Mouse (Mus musculus): ENCODE measurements around the gene Skint6.
"Not testable (repeated sequence)": the region's sequence is repeated elsewhere in the genome, so short reads cannot be mapped to it uniquely, and the experiment has no call there.

Gene Skint6

DNA sequence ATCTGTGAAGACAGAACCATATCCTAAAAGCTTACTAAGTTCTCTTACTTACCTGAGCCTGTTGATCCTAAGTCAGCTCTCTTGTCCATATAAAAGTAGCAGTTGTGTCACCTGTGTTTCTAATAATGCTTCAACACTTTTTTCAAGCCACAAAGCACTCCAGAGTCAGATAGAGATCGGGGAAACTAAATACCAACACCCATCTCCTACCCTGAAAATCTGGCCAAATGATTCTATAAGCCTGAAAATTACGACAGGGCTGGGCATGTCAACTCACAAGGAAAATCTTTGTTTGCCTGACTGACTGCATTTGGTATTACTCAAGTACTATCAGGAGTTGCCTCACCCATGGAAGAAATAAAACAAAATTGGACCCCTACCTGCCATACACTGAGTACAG lies at the start of gene Skint6:
Gene Skint6 (minus strand): TSS at position 101 of the 400 bp plus-strand sequence.
- in situ Hi-C loops (cut with MboI; ENCODE audit: unreplicated experiment in 2 of 2) = loop anchor here in 1 of 2 experiments (10.0 kb wide), 1 partner anchor 708 kb away; the partner anchor contains the start of gene Skint5

DNA sequence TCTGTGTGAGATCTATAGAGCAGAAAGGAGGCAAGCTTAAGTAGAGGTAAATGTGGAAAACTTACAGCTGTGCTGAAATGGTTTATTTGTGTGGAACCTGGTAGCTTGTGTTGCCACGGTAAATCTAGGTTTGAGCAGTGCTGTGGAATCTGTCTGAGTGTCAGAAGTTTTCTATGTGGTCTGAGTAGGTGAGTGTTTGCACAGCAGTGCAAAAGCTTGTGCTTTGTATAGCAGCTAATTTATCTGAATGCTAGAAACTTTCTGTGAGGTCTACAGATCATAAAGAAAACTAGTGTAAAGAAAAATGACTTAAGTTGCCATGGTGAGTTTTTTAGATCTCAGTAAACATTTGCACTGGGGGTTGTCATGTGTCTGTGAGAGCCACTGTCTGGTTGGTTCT lies 34.1 kb upstream of the Skint6 start:
- in situ Hi-C loops (cut with MboI; ENCODE audit: unreplicated experiment in 2 of 2) = no loop called here

DNA sequence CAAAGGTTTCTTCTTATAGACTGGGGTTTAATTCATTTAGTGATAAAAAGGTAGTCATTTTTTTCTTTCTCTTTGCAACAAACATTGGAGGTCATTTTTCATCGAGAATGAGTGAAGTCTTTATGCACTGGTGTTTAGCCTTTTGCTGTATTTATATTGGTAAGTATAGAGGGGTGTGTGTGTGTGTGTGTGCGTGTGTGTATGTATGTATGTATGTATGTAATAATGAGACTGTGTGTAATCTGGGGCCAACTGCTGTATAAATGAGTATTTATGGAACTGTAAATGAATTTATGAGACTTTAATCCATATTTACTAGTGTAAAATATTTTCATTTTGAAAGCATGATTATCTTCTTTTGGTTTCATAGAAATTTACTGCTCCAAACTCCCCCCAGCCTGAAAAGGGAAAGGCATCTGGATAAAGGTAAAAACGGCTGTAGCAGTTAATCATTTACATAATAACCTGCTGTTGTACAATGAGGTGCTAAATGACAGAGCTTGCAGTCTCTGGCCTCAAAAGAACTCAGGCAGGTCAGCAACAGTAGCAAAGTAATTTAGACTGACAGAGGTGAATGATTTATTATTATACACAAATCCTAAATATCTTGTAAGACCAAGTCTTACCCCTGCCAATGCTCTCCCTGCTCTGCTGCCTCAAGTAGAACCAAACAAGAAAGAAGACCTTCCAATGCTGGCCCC lies 15.2 kb upstream of the Skint6 start:
- in situ Hi-C loops (cut with MboI; ENCODE audit: unreplicated experiment in 2 of 2) = no loop called here

DNA sequence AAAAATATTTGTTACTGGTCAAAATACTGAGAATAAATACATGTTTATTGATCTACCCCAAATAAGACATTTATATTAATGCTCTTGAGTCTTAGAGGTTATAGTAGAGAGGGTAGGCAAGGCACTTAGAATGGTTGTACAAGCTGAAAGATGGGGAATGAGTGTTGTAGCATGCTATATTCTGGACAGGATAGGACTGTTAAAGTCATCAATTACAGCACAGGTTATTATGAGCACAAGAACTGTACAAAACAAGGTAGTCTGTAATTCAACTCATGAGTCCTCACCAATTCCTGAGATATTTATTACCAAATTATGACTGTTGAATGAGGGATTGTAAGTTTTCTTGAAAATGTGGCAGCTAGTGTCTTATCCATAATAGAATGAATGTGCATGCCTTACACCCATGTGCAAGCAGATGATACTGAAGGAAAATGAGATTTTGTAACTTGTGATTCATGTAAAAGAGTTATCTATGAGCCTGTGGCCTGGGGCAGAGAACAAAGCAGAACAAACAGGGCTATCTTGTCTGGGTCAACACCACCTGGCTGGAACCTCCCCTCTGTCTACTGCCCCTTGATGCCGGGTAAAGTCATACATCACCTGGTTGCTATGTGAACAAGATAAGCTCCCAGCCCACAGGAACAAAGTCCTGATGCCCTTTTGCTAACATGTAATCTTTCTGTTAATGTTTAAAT lies 23.3 kb downstream of the Skint6 start:
- in situ Hi-C loops (cut with MboI; ENCODE audit: unreplicated experiment in 2 of 2) = loop anchor here (5.0 kb wide), 2 partner anchors 709 to 714 kb away; no protein-coding TSS in a partner anchor

DNA sequence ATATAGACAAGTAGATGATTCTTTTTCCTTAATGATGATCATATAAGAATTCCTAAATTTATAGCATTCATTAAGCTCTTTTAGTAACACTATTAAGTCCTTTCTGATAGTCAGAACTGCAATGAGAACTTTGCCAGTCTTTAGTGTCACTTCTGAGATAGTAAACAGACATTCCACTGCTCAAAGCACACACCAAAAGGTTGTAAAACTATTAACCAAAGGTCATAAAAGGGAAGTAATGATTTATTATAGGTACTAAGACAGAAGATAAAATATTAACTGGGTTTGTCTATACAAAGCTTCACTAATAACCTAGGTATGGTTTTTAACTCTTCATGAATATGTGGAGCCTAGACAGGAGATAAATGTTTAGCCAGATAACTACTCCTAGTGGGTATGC lies 41.0 kb downstream of the Skint6 start:
- in situ Hi-C loops (cut with MboI; ENCODE audit: unreplicated experiment in 2 of 2) = no loop called here

DNA sequence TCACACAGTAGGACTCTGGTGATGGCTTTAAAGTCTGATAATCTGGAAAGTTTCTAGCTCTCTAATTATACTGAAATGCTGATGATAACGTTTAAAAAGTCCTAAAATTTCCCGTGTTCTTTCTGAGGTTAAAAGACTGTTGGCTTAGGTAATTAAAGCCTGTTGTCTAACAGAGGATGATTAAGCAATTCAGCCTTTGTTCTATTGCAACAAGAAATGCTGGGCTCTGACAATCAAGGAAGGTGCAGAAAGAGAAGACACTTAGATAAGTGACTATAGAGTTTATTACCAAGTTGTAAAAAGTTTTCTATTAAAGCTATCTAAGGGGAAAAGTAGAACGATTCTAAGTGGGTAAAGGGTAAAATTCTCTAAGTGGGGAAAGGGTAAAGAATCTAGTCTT lies 219.2 kb downstream of the Skint6 start:
- in situ Hi-C loops (cut with MboI; ENCODE audit: unreplicated experiment in 2 of 2) = no loop called here

DNA sequence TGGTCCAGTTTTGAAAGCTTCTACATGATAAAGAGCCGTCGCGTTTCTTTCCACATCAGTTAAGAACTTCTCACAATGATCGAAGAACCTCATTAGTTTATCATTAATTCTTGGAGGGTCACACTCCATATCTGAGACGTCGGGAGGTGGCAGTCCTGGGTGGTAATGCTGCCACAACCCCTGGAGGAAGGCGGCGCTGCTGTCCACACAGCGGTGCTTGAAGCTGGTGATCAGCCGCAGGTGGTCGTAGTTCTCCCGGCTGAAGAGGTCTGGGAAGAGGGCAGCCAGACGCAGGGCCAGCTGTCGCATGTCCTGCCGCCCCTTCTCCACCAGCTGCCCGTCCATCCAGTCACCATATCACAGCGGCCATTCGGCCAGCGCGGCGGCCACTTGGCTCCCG lies 307.6 kb downstream of the Skint6 start:
- in situ Hi-C loops (cut with MboI; ENCODE audit: unreplicated experiment in 2 of 2) = not testable (repeated sequence)

DNA sequence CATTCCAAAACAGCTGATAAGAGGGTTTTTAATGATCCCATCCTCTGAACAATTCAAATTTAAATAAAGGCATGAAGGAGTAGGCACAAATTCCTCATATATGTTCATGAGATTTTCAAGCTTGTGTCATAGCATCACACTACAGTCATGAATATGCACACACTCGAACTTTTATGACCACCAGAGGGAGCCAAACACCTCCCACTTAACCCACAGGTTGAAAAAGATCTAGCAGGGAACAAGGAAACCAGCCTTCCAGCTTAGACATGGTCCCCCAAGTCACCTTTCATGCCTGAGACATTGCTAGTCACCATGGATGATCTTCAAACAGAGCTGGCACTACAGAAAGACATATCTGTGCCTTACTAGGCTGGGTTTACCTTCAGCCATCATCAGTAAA lies 496.1 kb downstream of the Skint6 start:
- in situ Hi-C loops (cut with MboI; ENCODE audit: unreplicated experiment in 2 of 2) = loop anchor here in 1 of 2 experiments (5.0 kb wide), 1 partner anchor 1512 kb away; no protein-coding TSS in a partner anchor

DNA sequence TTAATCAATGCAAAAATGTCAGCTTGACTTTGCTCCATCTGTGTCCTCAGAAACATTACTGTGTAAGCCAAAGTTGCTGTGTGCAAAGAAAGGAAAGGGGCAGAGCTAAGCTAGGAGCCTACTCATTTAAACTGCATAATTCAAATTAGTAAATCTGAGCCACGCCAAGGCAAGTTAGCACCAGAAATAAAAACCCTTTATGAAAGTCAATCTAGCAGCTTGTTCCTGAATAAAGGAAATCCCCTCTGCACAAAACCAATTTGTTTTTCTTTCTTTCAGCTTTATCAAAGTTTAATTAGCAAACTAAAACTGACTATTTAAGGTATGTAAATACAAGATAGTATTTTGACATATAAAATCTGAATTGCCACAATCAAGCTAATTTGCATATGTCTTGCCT lies 512.0 kb downstream of the Skint6 start, which contains the start of gene Skint10:
Gene Skint10 (minus strand): TSS at position 101 of the 400 bp plus-strand sequence.
- in situ Hi-C loops (cut with MboI; ENCODE audit: unreplicated experiment in 2 of 2) = no loop called here

All from v-Abl transformed pro-B cells (cell line).